In the genomic region with DNA sequence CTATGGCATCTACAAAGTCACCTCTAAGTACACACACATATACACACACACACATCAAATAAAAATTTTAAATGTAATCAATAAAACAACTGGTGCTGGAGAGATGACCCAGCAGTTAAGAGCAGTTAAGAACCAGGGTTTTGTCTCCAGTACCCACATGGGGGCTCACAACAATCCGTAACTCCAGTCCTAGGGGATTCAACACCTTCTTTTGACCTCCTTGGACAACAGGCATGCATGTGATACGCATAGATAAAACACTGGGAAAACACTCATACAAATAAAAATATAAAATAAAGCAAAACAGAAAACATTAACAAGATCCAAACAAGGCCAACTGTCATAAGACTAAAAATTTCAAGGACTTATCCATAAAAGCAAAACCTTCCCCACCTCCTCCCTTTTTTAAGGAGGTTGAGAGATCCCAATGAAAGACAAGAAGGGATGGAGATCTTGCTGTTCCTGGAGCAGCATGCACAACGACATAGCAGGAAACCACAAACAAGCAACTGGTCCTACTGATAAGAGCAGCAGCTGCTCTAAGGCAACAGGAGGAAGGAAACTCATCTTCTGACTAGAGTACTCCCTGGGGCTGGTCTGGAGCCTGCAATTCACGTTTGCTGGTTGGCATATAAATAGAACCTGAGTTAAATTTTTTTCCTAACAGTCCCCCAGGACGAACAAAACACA, we compare ENCODE assay signal across 7 mouse cellular contexts.
DNase-seq lines count a peak whose midpoint lies in the region; ATAC-seq and TF ChIP-seq lines count a peak whose summit lies in the region.

No protein-coding gene starts in this region.

- H3K4me1 ChIP-seq in cortical plate, adult 2 months (ENCODE audit: control insufficient read depth, insufficient read depth, low read length): peaks cover 22% of the 10 kb centered on the region
- H3K4me1 ChIP-seq in kidney, embryonic 16.5 days (ENCODE audit: insufficient read depth, low read length): peaks cover 30% of the 10 kb centered on the region
- peaks cover 31% of the 10 kb centered on the region for H3K4me1 ChIP-seq in neural tube, embryonic 15.5 days

- no peak overlapping the region for H3K4me2 ChIP-seq in kidney, embryonic 16.5 days (replicated peaks; ENCODE audit: low read depth, low read length)
- peak overlapping the region; percentile 47 for H3K4me2 ChIP-seq in myocyte (ENCODE audit: low read depth)
- no peak overlapping the region for H3K4me2 ChIP-seq in neural tube, embryonic 15.5 days

- no peaks in the 10 kb centered on the region for H3K27me3 ChIP-seq in kidney, embryonic 16.5 days (ENCODE audit: insufficient read depth, low read length)
- H3K27me3 ChIP-seq in myocyte (ENCODE audit: control insufficient read depth, insufficient read depth, insufficient read length): no peaks in the 10 kb centered on the region
- no peaks in the 10 kb centered on the region for H3K27me3 ChIP-seq in neural tube, embryonic 15.5 days (replicated peaks)

- H3K36me3 ChIP-seq in kidney, embryonic 16.5 days (ENCODE audit: insufficient read depth, low read length): no peaks in the 10 kb centered on the region
- H3K36me3 ChIP-seq in myocyte (ENCODE audit: control insufficient read depth, insufficient read depth): no peaks in the 10 kb centered on the region
- H3K36me3 ChIP-seq in neural tube, embryonic 15.5 days: 0 out of 2 replicates have a peak, but pooled peaks cover 3% of the 10 kb centered on the region

- H3K9ac ChIP-seq in kidney, embryonic 16.5 days (replicated peaks; ENCODE audit: low read length): no peak overlapping the region
- no peak overlapping the region for H3K9ac ChIP-seq in neural tube, embryonic 15.5 days (replicated peaks)

- DNase-seq in MN1 (ENCODE audit: low spot score): peak; percentile 56
- DNase-seq in embryo, embryonic 9.5 days (ENCODE audit: extremely low spot score): no peak
- no peak for DNase-seq in layer of hippocampus, adult 9-11 months

- no peak overlapping the region for H3ac ChIP-seq in myocyte (ENCODE audit: control insufficient read depth, insufficient read length)

- H3K4me3 ChIP-seq in cortical plate, adult 2 months (ENCODE audit: insufficient read depth, low read length): no peak overlapping the region
- H3K4me3 ChIP-seq in kidney, embryonic 16.5 days (ENCODE audit: low read length): no peak overlapping the region
- H3K4me3 ChIP-seq in myocyte: no peak overlapping the region
- H3K4me3 ChIP-seq in neural tube, embryonic 15.5 days (replicated peaks): no peak overlapping the region

- H3K79me2 ChIP-seq in myocyte (ENCODE audit: control insufficient read depth, insufficient read depth): peaks cover 68% of the 10 kb centered on the region

- ATAC-seq in kidney, embryonic 16.5 days (ENCODE audit: low FRiP score, low TSS enrichment): 0 out of 2 replicates have a peak, but pooled peaks have one; percentile 58
- no peak for ATAC-seq in neural tube, embryonic 15.5 days (ENCODE audit: low FRiP score)

- H3K9me3 ChIP-seq in kidney, embryonic 16.5 days (ENCODE audit: low read length): no peaks in the 10 kb centered on the region
- H3K9me3 ChIP-seq in neural tube, embryonic 15.5 days (replicated peaks): no peaks in the 10 kb centered on the region

- H3K27ac ChIP-seq in cortical plate, adult 2 months (ENCODE audit: insufficient read depth, low read length): peak overlapping the region; percentile 73; the same call in 1 of the 2 replicates
- H3K27ac ChIP-seq in kidney, embryonic 16.5 days (ENCODE audit: low read length): no peak overlapping the region
- H3K27ac ChIP-seq in neural tube, embryonic 15.5 days (replicated peaks): no peak overlapping the region

- no peak for TF ChIP-seq CTCF in cortical plate, adult 2 months (IDR thresholded peaks at IDR 0.05; ENCODE audit: extremely low read depth, insufficient read depth, low read length)

- no peak for TF ChIP-seq POLR2A in cortical plate, adult 2 months (IDR thresholded peaks at IDR 0.05; ENCODE audit: extremely low read depth, insufficient read depth, low read length)
- TF ChIP-seq POLR2A in myocyte (IDR thresholded peaks at IDR 0.05; ENCODE audit: insufficient read length, low read depth): no peak

- 48% methylated on average over 5 of the region's 5 CpGs for WGBS in kidney, embryonic 16.5 days
- 47% methylated on average over 5 of the region's 5 CpGs for WGBS in neural tube, embryonic 15.5 days

TF ChIP-seq in myocyte, 11 proteins besides CTCF, POLR2A, EP300 and RAD21:
- no peak for TF ChIP-seq USF1 (IDR thresholded peaks at IDR 0.05; ENCODE audit: low read depth)
- TF ChIP-seq SRF (IDR thresholded peaks at IDR 0.05; ENCODE audit: control insufficient read depth, insufficient read length, low read depth): no peak
- TF ChIP-seq CEBPB (IDR thresholded peaks at IDR 0.05; ENCODE audit: insufficient read depth, poor library complexity, severe bottlenecking): no peak
- peak; percentile 58 to 96 (median 95) for TF ChIP-seq MYOG (IDR thresholded peaks at IDR 0.05; ENCODE audit: control insufficient read depth in 1 of 3, insufficient read depth in 1 of 3, insufficient read length in 2 of 3, low read depth in 2 of 3)
- TF ChIP-seq MYOD1 (IDR thresholded peaks at IDR 0.05; ENCODE audit: control insufficient read depth in 1 of 3, insufficient read length in 2 of 3, low read depth in 2 of 3): peak; percentile 84 to 99 (median 95)
- TF ChIP-seq TCF3 (IDR thresholded peaks at IDR 0.05; ENCODE audit: insufficient read length, low read depth): peak; percentile 87
- TF ChIP-seq POLR2AphosphoS2 (IDR thresholded peaks at IDR 0.05; ENCODE audit: insufficient read length, low read depth): no peak
- no peak for TF ChIP-seq MAX (IDR thresholded peaks at IDR 0.05; ENCODE audit: low read depth)
- no peak for TF ChIP-seq REST (IDR thresholded peaks at IDR 0.05; ENCODE audit: insufficient read depth, insufficient read length)
- TF ChIP-seq E2F4 (IDR thresholded peaks at IDR 0.05; ENCODE audit: insufficient read depth): no peak
- peak; percentile 98 for TF ChIP-seq TCF12 (IDR thresholded peaks at IDR 0.05; ENCODE audit: insufficient read depth, poor library complexity, severe bottlenecking)
TF ChIP-seq in myocyte: peak in this region for 4.
